Mouse (Mus musculus): Measurements from ENCODE around the gene Csmd2. TPM values are rescaled to one million over a fixed set of nuclear protein-coding genes. Genes with fewer than 3 reads are reported as not detected.

Csmd2 gene
- total RNA-seq, 1 experiment = 0.80 TPM

DNA sequence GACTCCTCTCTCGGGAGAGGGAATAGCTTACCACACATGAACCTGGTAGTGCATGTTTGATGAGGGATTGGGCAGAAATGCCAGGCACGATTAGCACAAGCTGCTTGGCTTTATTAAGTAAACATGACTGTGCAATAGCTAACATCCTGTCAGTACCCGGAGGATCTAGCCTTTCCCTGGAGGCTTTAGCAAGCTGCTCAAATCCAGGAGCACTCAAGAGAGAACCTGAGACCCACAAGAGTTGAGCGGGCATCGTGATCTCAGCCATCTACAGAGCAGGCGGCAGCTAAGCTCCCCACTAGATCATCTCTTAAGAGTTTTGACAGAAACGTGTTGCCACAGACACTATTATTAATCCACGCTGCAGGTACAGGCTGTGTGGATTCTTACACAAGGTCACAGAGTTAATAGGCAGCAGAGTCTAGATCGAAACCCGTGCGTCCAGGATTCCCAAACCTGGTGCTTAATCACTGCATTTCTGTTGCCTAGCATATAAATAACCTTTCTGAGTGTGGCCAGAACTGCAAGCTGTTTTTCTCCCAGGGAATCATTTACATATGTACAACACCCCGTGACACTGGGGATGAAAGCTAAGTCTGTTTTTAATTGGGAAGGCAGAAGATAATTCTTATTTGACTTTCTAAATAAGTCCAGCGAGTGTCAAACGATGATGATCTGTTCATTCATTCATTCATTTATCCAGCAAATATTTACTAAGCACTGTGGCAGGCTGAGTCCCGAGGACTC, 458.0 kb downstream of the Csmd2 start:
- Histone ChIP-seq H3K9ac (ENCODE audit: insufficient read depth, low read depth, low read length, poor library complexity, severe bottlenecking) (no peak overlapping the region), H3K36me3 (ENCODE audit: control insufficient read depth, insufficient read depth, low read length, poor library complexity, severe bottlenecking) (no peaks in the 10 kb centered on the region), H3K4me1 (ENCODE audit: control insufficient read depth in 2 of 2, insufficient read depth in 2 of 2, low read length in 2 of 2, poor library complexity in 1 of 2) (no peaks in the 10 kb centered on the region), H3K9me3 (ENCODE audit: control insufficient read depth, insufficient read depth, low read depth, low read length) (no peaks in the 10 kb centered on the region), H3K27ac (ENCODE audit: insufficient read depth, low read depth, low read length, poor library complexity, severe bottlenecking) (no peak overlapping the region), H3K4me3 (ENCODE audit: insufficient read depth in 1 of 2, low read depth in 1 of 2, low read length in 2 of 2, poor library complexity in 1 of 2, severe bottlenecking in 1 of 2) (no peak overlapping the region)
- in situ Hi-C loops (cut with MboI; ENCODE audit: low sequenced_read_pairs in 2 of 2, unreplicated experiment in 2 of 2) = no loop called here
- no peak for DNase-seq (ENCODE audit: low read depth, low spot score)
- TF ChIP-seq CHD2 (IDR thresholded peaks at IDR 0.05; ENCODE audit: low read depth, low read length) (no peak), ZNF384 (IDR thresholded peaks at IDR 0.05; ENCODE audit: low read depth, low read length) (no peak), MAFK (IDR thresholded peaks at IDR 0.05; ENCODE audit: insufficient read depth, low read depth, low read length) (no peak), HCFC1 (IDR thresholded peaks at IDR 0.05; ENCODE audit: borderline replicate concordance, insufficient read depth, low read length) (no peak), ZC3H11A (IDR thresholded peaks at IDR 0.05; ENCODE audit: borderline replicate concordance, low read depth, low read length) (no peak)

DNA sequence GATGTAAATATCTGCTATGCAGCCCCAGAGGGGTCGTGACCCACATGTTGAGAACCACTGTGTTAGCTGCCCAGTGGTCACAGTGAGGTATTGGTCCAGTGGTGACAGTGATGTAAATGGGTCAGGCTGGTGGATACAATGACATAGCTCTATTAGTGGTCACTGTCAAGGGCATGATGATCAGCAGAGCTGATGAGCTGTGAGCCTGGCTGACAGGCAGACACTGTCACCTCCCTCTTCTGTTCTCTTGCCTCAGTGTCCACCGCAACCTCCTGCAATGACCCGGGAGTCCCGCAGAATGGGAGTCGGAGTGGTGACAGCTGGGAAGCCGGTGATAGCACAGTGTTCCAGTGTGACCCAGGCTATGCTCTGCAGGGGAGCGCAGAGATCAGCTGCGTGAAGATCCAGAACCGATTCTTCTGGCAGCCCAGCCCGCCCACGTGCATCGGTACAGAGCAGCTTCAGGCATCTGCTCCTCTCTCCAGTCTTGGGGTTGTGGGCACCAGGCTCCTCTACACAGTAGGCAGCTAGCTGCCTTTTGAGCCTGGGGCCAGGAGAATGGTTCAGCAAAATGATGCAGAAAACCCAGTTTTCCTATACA, 461.3 kb downstream of the Csmd2 start:
- Histone ChIP-seq H3K36me3 (ENCODE audit: control insufficient read depth, insufficient read depth, low read length, poor library complexity, severe bottlenecking) (no peaks in the 10 kb centered on the region), H3K4me1 (ENCODE audit: control insufficient read depth in 2 of 2, insufficient read depth in 2 of 2, low read length in 2 of 2, poor library complexity in 1 of 2) (no peaks in the 10 kb centered on the region), H3K9ac (ENCODE audit: insufficient read depth, low read depth, low read length, poor library complexity, severe bottlenecking) (no peak overlapping the region), H3K4me3 (ENCODE audit: insufficient read depth in 1 of 2, low read depth in 1 of 2, low read length in 2 of 2, poor library complexity in 1 of 2, severe bottlenecking in 1 of 2) (no peak overlapping the region), H3K9me3 (ENCODE audit: control insufficient read depth, insufficient read depth, low read depth, low read length) (no peaks in the 10 kb centered on the region), H3K27ac (ENCODE audit: insufficient read depth, low read depth, low read length, poor library complexity, severe bottlenecking) (no peak overlapping the region)
- in situ Hi-C loops (cut with MboI; ENCODE audit: low sequenced_read_pairs in 2 of 2, unreplicated experiment in 2 of 2) = no loop called here
- no peak for DNase-seq (ENCODE audit: low read depth, low spot score)
- no peak for TF ChIP-seq CHD2 (IDR thresholded peaks at IDR 0.05; ENCODE audit: low read depth, low read length)
- no peak for TF ChIP-seq MAFK (IDR thresholded peaks at IDR 0.05; ENCODE audit: insufficient read depth, low read depth, low read length)
- TF ChIP-seq ZC3H11A (IDR thresholded peaks at IDR 0.05; ENCODE audit: borderline replicate concordance, low read depth, low read length) = no peak
- no peak for TF ChIP-seq HCFC1 (IDR thresholded peaks at IDR 0.05; ENCODE audit: borderline replicate concordance, insufficient read depth, low read length)

DNA sequence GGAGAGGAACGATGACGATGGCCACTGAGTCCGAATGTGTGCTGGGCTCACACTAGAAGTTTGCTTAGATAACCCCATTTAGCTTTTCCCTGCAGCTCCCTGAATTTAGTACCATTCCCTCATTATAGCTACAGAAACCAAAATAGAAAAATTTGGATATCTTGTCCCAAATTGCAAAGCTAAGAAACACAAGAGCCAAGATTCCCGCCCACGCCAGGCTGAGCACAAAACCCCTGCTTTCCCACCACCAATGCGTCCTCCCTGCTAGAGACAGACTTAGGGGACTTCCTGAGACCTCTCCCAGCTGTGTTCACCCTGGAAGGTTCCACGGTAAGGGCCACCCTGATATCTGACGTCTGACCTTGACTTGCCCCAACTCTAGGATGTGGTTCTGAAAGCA, 462.5 kb downstream of the Csmd2 start:
- TF ChIP-seq ZNF384 (IDR thresholded peaks at IDR 0.05; ENCODE audit: low read depth, low read length) = no peak
- H3K27ac ChIP-seq (ENCODE audit: insufficient read depth, low read depth, low read length, poor library complexity, severe bottlenecking) = no peak overlapping the region
- H3K9me3 ChIP-seq (ENCODE audit: control insufficient read depth, insufficient read depth, low read depth, low read length) = no peaks in the 10 kb centered on the region
- no peak for DNase-seq (ENCODE audit: low read depth, low spot score)
- in situ Hi-C loops (cut with MboI; ENCODE audit: low sequenced_read_pairs in 2 of 2, unreplicated experiment in 2 of 2) = no loop called here
- H3K36me3 ChIP-seq (ENCODE audit: control insufficient read depth, insufficient read depth, low read length, poor library complexity, severe bottlenecking) = no peaks in the 10 kb centered on the region
- H3K4me1 ChIP-seq (ENCODE audit: control insufficient read depth in 2 of 2, insufficient read depth in 2 of 2, low read length in 2 of 2, poor library complexity in 1 of 2) = no peaks in the 10 kb centered on the region
- no peak overlapping the region for H3K4me3 ChIP-seq (ENCODE audit: insufficient read depth in 1 of 2, low read depth in 1 of 2, low read length in 2 of 2, poor library complexity in 1 of 2, severe bottlenecking in 1 of 2)
- H3K9ac ChIP-seq (ENCODE audit: insufficient read depth, low read depth, low read length, poor library complexity, severe bottlenecking) = no peak overlapping the region

- TF ChIP-seq HCFC1 (IDR thresholded peaks at IDR 0.05; ENCODE audit: borderline replicate concordance, insufficient read depth, low read length) (no peak), CHD2 (IDR thresholded peaks at IDR 0.05; ENCODE audit: low read depth, low read length) (no peak), MAFK (IDR thresholded peaks at IDR 0.05; ENCODE audit: insufficient read depth, low read depth, low read length) (no peak), ZNF384 (IDR thresholded peaks at IDR 0.05; ENCODE audit: low read depth, low read length) (no peak), ZC3H11A (IDR thresholded peaks at IDR 0.05; ENCODE audit: borderline replicate concordance, low read depth, low read length) (no peak)
- in situ Hi-C loops (cut with MboI; ENCODE audit: low sequenced_read_pairs in 2 of 2, unreplicated experiment in 2 of 2) = no loop called here
- no peaks in the 10 kb centered on the region for H3K4me1 ChIP-seq (ENCODE audit: control insufficient read depth in 2 of 2, insufficient read depth in 2 of 2, low read length in 2 of 2, poor library complexity in 1 of 2)
- H3K9me3 ChIP-seq (ENCODE audit: control insufficient read depth, insufficient read depth, low read depth, low read length) = no peaks in the 10 kb centered on the region
- H3K4me3 ChIP-seq (ENCODE audit: insufficient read depth in 1 of 2, low read depth in 1 of 2, low read length in 2 of 2, poor library complexity in 1 of 2, severe bottlenecking in 1 of 2) = no peak overlapping the region
- no peak overlapping the region for H3K9ac ChIP-seq (ENCODE audit: insufficient read depth, low read depth, low read length, poor library complexity, severe bottlenecking)
- no peak for DNase-seq (ENCODE audit: low read depth, low spot score)
- H3K27ac ChIP-seq (ENCODE audit: insufficient read depth, low read depth, low read length, poor library complexity, severe bottlenecking) = no peak overlapping the region
- H3K36me3 ChIP-seq (ENCODE audit: control insufficient read depth, insufficient read depth, low read length, poor library complexity, severe bottlenecking) = no peaks in the 10 kb centered on the region
Observed at GRCm38 (mm10) chr4:128450974-128451373, 463.3 kb downstream of the Csmd2 start.
